Mouse (Mus musculus): ENCODE results near the gene Olfr1381. TPM values are rescaled to one million over a fixed set of nuclear protein-coding genes. Genes with fewer than 3 reads are reported as not detected.
"Not testable (repeated sequence)": the region's sequence is repeated elsewhere in the genome, so short reads cannot be mapped to it uniquely, and the experiment has no call there.

The Olfr1381 gene
- polyA plus RNA-seq, 1 experiment from 2014 or later: not detected

GRCm38 (mm10) chr11:49575054-49575453 is 31.8 kb downstream of the Olfr1381 start:
- H3K4me3 ChIP-seq (ENCODE audit: low read depth, low read length); H3K9me3 ChIP-seq (ENCODE audit: low read length); H3K4me1 ChIP-seq (ENCODE audit: insufficient read depth, low read depth, low read length); H3K36me3 ChIP-seq (ENCODE audit: insufficient read depth, low read length); H3K9ac ChIP-seq (replicated peaks; ENCODE audit: low read depth); ATAC-seq; H3K27me3 ChIP-seq (replicated peaks; ENCODE audit: insufficient read depth, low read length); H3K27ac ChIP-seq (ENCODE audit: low read length); H3K4me2 ChIP-seq (replicated peaks; ENCODE audit: low read depth, low read length): not testable (repeated sequence)
- WGBS: 23% methylated on average over 2 of the region's 2 CpGs
- peak; percentile 11 for DNase-seq (ENCODE audit: low spot score)
- peak; percentile 44 for TF ChIP-seq CTCF (IDR thresholded peaks at IDR 0.05)

GRCm38 (mm10) chr11:49580452-49580851 is 37.2 kb downstream of the Olfr1381 start:
- not testable (repeated sequence) for ATAC-seq
- whole genome bisulfite sequencing: 68% methylated on average over 8 of the region's 8 CpGs

GRCm38 (mm10) chr11:49590213-49590612 is 47.0 kb downstream of the Olfr1381 start:
- ATAC-seq: no peak
- H3K4me2 ChIP-seq (replicated peaks; ENCODE audit: low read depth, low read length): no peak overlapping the region
- no peaks in the 10 kb centered on the region for H3K36me3 ChIP-seq (ENCODE audit: insufficient read depth, low read length)
- WGBS: 89% methylated on average over 19 of the region's 19 CpGs
- no peak for DNase-seq (ENCODE audit: low spot score)
- H3K4me1 ChIP-seq (ENCODE audit: insufficient read depth, low read depth, low read length): no peaks in the 10 kb centered on the region
- TF ChIP-seq CTCF (IDR thresholded peaks at IDR 0.05) (no peak), EP300 (IDR thresholded peaks at IDR 0.05) (no peak)
- no peaks in the 10 kb centered on the region for H3K9me3 ChIP-seq (ENCODE audit: low read length)
- H3K9ac ChIP-seq (replicated peaks; ENCODE audit: low read depth): no peak overlapping the region
- no peak overlapping the region for H3K27ac ChIP-seq (ENCODE audit: low read length)
- H3K27me3 ChIP-seq (replicated peaks; ENCODE audit: insufficient read depth, low read length): no peaks in the 10 kb centered on the region
- no peak overlapping the region for H3K4me3 ChIP-seq (ENCODE audit: low read depth, low read length)

More at GRCm38 (mm10) chr11:49580452-49580851, 37.2 kb downstream of the Olfr1381 start:
- H3K9ac ChIP-seq (replicated peaks; ENCODE audit: low read depth); H3K4me1 ChIP-seq (ENCODE audit: insufficient read depth, low read depth, low read length); H3K36me3 ChIP-seq (ENCODE audit: insufficient read depth, low read length); H3K27me3 ChIP-seq (replicated peaks; ENCODE audit: insufficient read depth, low read length); H3K27ac ChIP-seq (ENCODE audit: low read length); H3K9me3 ChIP-seq (ENCODE audit: low read length); DNase-seq (ENCODE audit: low spot score); H3K4me3 ChIP-seq (ENCODE audit: low read depth, low read length); H3K4me2 ChIP-seq (replicated peaks; ENCODE audit: low read depth, low read length): not testable (repeated sequence)

- H3K36me3 ChIP-seq (ENCODE audit: insufficient read depth, low read length); H3K27ac ChIP-seq (ENCODE audit: low read length); H3K9ac ChIP-seq (replicated peaks; ENCODE audit: low read depth); H3K4me1 ChIP-seq (ENCODE audit: insufficient read depth, low read depth, low read length); H3K4me2 ChIP-seq (replicated peaks; ENCODE audit: low read depth, low read length); H3K4me3 ChIP-seq (ENCODE audit: low read depth, low read length); H3K9me3 ChIP-seq (ENCODE audit: low read length); ATAC-seq; H3K27me3 ChIP-seq (replicated peaks; ENCODE audit: insufficient read depth, low read length); DNase-seq (ENCODE audit: low spot score): not testable (repeated sequence)
- peak; percentile 50 for TF ChIP-seq CTCF (IDR thresholded peaks at IDR 0.05)
- WGBS: 49% methylated on average over 2 of the region's 2 CpGs
Measured at GRCm38 (mm10) chr11:49597149-49597548, 53.9 kb downstream of the Olfr1381 start.

Other genes starting within 250 kb of the Olfr1381 start
- gene Olfr10, start 238.7 kb upstream of the Olfr1381 start, polyA plus RNA-seq (2015; fragmentation: Nextera tagmentation; extraction: Ambion mirVana): not detected in 2 replicates
- gene Olfr1391, start 220.7 kb upstream of the Olfr1381 start, polyA plus RNA-seq (2015; fragmentation: Nextera tagmentation; extraction: Ambion mirVana): not detected in 2 replicates
- gene Olfr1390, start 208.3 kb upstream of the Olfr1381 start, polyA plus RNA-seq (2015; fragmentation: Nextera tagmentation; extraction: Ambion mirVana): not detected in 2 replicates
- gene Olfr1389, start 120.4 kb upstream of the Olfr1381 start, polyA plus RNA-seq (2015; fragmentation: Nextera tagmentation; extraction: Ambion mirVana): not detected in 2 replicates
- gene Olfr1388, start 106.8 kb upstream of the Olfr1381 start, polyA plus RNA-seq (2015; fragmentation: Nextera tagmentation; extraction: Ambion mirVana): not detected in 2 replicates
- not detected in 2 replicates for gene Olfr1387, start 88.1 kb upstream of the Olfr1381 start, polyA plus RNA-seq (2015; fragmentation: Nextera tagmentation; extraction: Ambion mirVana)
- gene Olfr1386, start 78.4 kb upstream of the Olfr1381 start, polyA plus RNA-seq (2015; fragmentation: Nextera tagmentation; extraction: Ambion mirVana): not detected in 2 replicates
- not detected in 2 replicates for gene Olfr1385, start 54.4 kb upstream of the Olfr1381 start, polyA plus RNA-seq (2015; fragmentation: Nextera tagmentation; extraction: Ambion mirVana)
- gene Olfr1384, start 36.7 kb upstream of the Olfr1381 start, polyA plus RNA-seq (2015; fragmentation: Nextera tagmentation; extraction: Ambion mirVana): not detected in 2 replicates
- not detected in 2 replicates for gene Olfr1383, start 23.8 kb upstream of the Olfr1381 start, polyA plus RNA-seq (2015; fragmentation: Nextera tagmentation; extraction: Ambion mirVana)
- not detected in 2 replicates for gene Olfr1382, start 15.2 kb upstream of the Olfr1381 start, polyA plus RNA-seq (2015; fragmentation: Nextera tagmentation; extraction: Ambion mirVana)
- gene Olfr1380, start 13.4 kb downstream of the Olfr1381 start, polyA plus RNA-seq (2015; fragmentation: Nextera tagmentation; extraction: Ambion mirVana): not detected in 2 replicates
- gene Flt4, start 65.8 kb downstream of the Olfr1381 start, polyA plus RNA-seq (2015; fragmentation: Nextera tagmentation; extraction: Ambion mirVana): 9.7 and 9.8 TPM in 2 replicates
- 261 and 341 TPM in 2 replicates for gene Scgb3a1, start 120.2 kb downstream of the Olfr1381 start, polyA plus RNA-seq (2015; fragmentation: Nextera tagmentation; extraction: Ambion mirVana)
- 36.0 and 40.6 TPM in 2 replicates for gene Cnot6, start 169.3 kb downstream of the Olfr1381 start, polyA plus RNA-seq (2015; fragmentation: Nextera tagmentation; extraction: Ambion mirVana)